Mouse (Mus musculus): Measurements from ENCODE around the gene Slfn8. TPM values are rescaled to one million over a fixed set of nuclear protein-coding genes. Genes with fewer than 3 reads are reported as not detected.
"Not testable (repeated sequence)": the region's sequence is repeated elsewhere in the genome, so short reads cannot be mapped to it uniquely, and the experiment has no call there.

Gene Slfn8
- under 1 TPM; 0.50 to 0.87 TPM for total RNA-seq (2021)

- DNase-seq (ENCODE audit: low spot score in 2 of 2), result peak in 1 of 2 experiments; percentile 2
- intact Hi-C loops (cut with DNase I), result no loop called here
These were observed at the start of gene Slfn8 for GRCm38 (mm10) chr11:83020621-83021020. TSS of gene Slfn8 (minus strand) at chr11:83020810.

DNA sequence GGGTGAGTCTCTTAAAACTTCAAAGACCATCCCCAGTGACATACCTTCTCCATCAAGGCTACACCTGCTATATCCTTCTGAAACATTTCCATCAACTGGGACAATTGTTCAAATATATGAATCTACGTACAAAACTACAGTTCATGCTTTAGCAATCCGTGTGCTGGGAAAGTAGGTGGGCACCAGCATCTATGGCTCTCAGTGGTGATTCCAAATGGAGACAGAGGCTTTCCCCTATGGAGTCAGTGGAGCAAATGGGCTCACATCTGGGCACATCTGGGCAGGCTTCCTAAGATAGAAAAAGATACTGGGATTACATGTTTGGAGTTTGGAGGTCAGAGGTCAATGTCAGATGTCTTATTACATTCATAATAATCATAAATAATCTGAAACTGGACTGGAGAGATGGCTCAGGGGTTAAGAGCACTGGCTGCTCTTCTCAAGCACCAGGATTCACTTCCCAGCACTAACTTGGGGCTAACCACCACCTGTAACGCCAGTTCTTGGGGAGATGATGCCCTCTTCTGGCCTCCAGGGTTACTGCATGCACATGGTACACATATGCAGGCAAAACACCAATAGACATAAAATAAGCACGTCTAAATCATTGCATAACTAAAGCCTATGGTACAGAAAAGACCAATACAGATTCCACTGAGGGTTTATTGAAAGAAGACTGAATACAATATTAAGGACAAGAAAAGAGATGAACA lies 47.5 kb upstream of the Slfn8 start:
- no peak for DNase-seq (ENCODE audit: low spot score in 2 of 2)
- intact Hi-C loops (cut with DNase I), result no loop called here

- no peak for DNase-seq (ENCODE audit: low spot score in 2 of 2)
- intact Hi-C loops (cut with DNase I), result no loop called here
These were observed 46.3 kb upstream of the Slfn8 start for GRCm38 (mm10) chr11:83066640-83067531.

GRCm38 (mm10) chr11:83065441-83066344 lies 45.1 kb upstream of the Slfn8 start:
- DNase-seq (ENCODE audit: low spot score in 2 of 2), result no peak

DNA sequence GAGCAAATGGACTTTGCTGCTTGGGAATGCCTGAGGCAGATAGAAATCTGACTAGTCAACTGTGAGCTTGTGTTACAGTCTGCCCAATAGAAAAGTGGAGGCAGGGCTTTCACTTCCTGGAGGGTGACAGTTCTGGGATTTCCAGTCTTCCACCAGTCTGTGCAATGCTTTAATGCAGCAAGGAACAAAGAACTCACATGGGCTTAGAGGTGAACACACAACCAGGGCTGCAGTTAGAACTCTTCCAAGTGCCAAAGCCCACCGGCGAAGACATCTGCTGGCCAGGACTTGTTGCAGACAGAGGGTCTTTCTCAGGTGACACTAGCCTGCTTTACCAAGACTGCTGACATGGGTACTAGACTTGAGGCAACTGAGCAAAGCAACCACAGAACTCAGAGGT lies 44.3 kb upstream of the Slfn8 start, which contains the start of gene Slfn2:
Gene Slfn2, plus strand, starts transcription at position 167 of the 400 bp plus-strand sequence.
- DNase-seq (ENCODE audit: low spot score in 2 of 2), result no peak
- intact Hi-C loops (cut with DNase I), result no loop called here

More at GRCm38 (mm10) chr11:83065441-83066344, 45.1 kb upstream of the Slfn8 start:
- intact Hi-C loops (cut with DNase I), result no loop called here

DNA sequence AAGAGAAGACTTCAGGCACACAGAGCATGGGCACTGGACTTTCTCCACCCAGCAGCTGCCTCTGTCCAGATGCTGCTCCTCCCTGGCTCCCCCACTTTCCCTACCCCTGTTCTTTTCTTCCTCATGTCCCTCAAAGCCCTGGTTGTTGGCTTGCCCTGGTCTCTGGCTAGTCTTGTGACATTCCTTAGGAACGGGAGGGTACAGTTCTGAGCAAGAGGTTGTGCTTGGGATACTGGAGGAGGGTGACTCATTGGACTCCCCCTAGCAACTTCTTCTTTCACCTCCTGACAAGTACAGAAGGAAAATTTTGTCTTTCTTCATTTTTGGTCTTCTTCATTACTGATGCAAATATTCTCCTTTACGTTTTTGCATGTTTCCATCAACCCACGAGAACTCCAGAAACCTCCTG lies 43.3 kb upstream of the Slfn8 start:
- DNase-seq (ENCODE audit: low spot score in 2 of 2), result no peak

GRCm38 (mm10) chr11:83063126-83063525 lies 42.5 kb upstream of the Slfn8 start:
- intact Hi-C loops (cut with DNase I), result no loop called here
- no peak for DNase-seq (ENCODE audit: low spot score in 2 of 2)

More for the DNA sequence above, 43.3 kb upstream of the Slfn8 start:
- intact Hi-C loops (cut with DNase I), result no loop called here

GRCm38 (mm10) chr11:83061806-83062205 lies 41.2 kb upstream of the Slfn8 start:
- DNase-seq (ENCODE audit: low spot score in 2 of 2), result no peak
- intact Hi-C loops (cut with DNase I), result no loop called here

DNA sequence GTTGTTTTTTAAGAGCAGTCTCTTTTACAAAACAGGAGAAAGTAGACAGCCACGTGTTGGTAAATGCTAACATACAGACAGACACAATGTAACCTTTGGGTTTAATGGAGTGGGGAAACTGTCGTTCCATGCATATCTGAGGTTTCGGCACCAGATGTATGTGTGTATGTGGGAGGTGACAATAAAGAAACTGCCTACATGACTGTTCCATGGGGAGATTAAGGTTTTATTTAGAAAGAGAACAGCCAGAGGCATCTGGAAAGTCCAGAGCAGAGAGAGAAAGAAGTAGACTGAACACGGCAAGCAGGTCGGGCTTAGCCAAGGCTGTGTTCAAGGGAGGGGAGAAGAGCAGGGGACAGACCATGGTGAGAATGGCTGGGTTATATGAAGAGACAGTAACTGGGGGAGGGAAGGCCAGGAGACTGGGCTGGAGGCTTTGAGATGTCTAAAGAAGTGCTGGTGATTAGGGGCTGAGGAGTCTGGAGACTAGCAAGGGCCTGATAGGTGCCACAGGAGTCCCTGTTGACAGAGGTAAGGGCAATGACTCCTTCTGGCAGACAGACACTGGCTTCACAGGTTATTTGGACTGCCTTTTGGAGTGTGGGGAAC lies 39.9 kb upstream of the Slfn8 start:
- peak in 1 of 2 experiments; percentile 38 for DNase-seq (ENCODE audit: low spot score in 2 of 2)
- intact Hi-C loops (cut with DNase I), result no loop called here

DNA sequence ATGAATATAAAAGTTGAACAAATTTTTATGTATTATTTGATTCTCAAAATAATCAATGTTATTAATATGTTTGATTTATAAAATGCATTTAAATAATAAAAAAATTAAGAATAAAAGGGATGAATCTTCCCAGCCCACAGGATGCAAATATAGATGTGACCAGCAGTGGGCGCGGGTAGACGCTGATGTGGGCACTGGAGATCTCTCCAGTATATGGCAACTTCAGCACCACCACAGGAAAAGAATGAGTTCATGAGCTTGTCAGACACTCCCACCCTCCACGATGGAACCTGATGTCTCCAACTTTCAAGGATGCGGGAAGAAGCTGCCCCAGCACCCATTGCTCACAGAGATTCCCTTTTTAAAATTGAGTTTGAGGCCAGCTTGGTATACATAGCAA lies 37.3 kb upstream of the Slfn8 start:
- intact Hi-C loops (cut with DNase I), result no loop called here
- DNase-seq (ENCODE audit: low spot score in 2 of 2), result peak in 1 of 2 experiments; percentile 35

DNA sequence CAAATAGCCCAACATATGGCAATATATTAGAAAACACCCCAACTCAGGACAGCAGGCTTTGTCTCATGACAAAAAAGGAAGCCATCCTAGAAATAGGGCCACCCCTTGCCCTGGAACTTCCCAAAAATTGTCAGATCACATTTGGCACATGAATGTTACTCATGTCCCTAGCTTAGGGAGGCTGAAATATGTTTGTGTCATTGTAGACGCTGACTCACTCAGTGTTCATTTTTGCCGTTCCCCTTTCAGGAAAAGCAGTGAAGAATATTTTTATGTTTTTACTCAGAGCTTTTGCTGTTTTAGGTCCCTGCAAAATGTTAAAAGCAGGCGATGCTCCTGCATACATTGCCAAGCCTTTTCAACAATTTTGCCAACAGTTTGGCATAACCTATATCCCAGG lies 25.0 kb upstream of the Slfn8 start:
- intact Hi-C loops (cut with DNase I), result no loop called here

DNA sequence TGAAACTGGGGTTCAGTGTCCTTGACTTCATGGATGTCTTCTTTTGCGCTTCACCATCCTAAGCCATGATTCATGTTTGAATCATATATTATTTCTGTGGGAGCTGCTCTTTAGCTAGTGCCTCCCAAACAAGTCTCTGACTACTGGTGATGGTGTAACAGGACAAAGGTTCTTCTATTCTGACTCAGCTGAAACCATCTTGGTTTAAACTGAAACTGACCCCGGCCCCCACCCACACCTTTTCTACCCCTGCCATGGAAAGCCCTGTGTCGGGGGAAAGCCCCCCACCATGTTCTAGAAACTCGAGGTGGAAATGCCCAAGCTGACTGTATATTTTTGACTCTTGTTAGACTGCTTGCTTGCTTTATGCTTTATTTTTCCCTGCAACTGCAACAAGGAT lies 23.3 kb upstream of the Slfn8 start:
- intact Hi-C loops (cut with DNase I), result no loop called here
- DNase-seq (ENCODE audit: low spot score in 2 of 2), result no peak

More for the DNA sequence above, 25.0 kb upstream of the Slfn8 start:
- peak in 1 of 2 experiments; percentile 78 for DNase-seq (ENCODE audit: low spot score in 2 of 2)

DNA sequence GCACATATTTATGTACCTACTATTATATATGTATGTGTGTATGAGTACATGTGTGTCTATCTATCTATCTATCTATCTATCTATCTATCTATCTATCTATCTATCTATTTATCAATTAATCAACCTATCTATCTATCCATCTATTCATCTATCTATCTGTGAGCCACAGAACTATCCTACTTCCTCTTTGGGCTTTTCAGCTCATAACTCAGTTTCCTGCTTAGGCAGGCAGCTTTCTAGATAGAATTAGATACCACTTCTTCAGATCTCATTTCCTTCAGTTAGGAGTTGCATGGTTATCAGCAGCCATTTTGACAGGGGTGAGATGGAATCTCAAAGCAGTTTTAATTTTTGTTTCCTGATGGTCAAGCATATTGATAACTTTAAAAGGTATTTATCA lies 20.4 kb upstream of the Slfn8 start:
- intact Hi-C loops (cut with DNase I), result no loop called here
- DNase-seq (ENCODE audit: low spot score in 2 of 2), result no peak

DNA sequence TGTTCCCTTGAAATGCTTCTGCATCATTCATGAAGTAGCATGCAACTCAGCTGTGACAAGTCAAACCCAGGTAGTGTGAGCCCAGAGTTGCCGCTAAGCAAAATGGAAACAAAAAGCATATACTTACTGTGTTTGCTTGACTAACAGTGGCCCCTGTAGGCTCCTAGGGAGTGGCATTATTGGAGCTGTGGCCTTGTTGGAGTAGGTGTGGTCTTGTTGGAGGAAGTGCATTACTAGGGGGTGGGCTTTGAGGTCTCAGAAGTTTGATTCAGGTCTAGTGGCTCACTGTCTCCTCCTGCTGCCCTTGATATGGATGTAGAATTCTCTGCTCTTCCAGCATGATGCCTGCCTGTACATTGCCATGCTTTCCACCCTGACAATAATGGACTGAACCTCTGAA lies 19.7 kb upstream of the Slfn8 start:
- DNase-seq (ENCODE audit: low spot score in 2 of 2), result no peak
- intact Hi-C loops (cut with DNase I), result no loop called here

- DNase-seq (ENCODE audit: low spot score in 2 of 2), result no peak
- intact Hi-C loops (cut with DNase I), result no loop called here
These were observed 19.2 kb upstream of the Slfn8 start for GRCm38 (mm10) chr11:83039796-83040195.

GRCm38 (mm10) chr11:83039156-83039555 lies 18.5 kb upstream of the Slfn8 start:
- intact Hi-C loops (cut with DNase I), result no loop called here
- DNase-seq (ENCODE audit: low spot score in 2 of 2), result no peak

GRCm38 (mm10) chr11:83038686-83039085 lies 18.1 kb upstream of the Slfn8 start:
- DNase-seq (ENCODE audit: low spot score in 2 of 2), result not testable (repeated sequence)
- intact Hi-C loops (cut with DNase I), result loop anchor here (1.0 kb wide), 1 partner anchor 20 kb away; no protein-coding TSS in a partner anchor

DNA sequence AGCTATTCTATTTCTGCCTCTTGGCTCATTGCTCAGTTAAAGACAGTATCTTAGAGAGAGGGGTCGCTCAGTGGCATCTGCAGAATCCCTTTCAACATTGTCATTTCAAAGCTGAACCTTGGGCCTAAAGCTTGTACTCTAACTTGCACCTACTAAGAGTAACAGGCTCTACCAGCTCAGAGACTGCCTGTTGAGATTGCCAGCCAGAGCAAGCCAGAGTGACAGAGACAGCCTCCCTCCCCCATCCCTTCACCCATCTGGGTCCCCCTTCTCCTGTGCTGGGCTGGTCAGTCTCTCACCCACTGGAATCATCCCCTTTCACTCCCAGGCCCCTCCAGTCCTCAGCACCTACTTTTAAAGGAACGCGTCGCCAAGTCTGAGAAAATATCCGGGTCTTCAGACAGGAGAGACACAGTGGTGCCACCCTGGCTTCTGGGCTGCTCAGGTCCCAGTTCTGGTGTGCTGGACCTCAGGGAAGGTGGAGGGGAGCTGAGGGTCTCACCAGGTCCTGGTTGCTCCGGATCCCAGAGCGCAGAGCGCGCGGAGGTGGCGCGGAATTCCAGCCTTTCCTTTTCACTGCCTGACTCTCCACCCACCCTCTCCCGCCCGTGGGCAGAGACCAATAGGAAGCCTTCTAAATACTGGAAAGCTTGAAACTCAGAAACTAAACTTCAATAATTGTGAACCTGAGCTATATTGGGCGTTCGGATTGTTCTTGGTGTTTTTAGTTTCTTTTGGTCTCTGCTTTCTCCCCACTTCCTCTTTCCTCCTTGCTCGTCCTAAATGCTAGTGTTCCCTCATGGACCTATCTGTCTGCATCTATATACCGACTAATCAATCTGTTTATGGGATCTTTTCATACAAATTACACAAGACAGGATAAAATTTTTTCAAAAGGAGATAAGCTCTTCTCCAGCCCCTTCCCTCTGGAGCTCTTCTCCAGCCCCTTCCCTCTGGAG lies 770 bp downstream of the Slfn8 start:
- intact Hi-C loops (cut with DNase I); DNase-seq (ENCODE audit: low spot score in 2 of 2): not testable (repeated sequence)
